ENCODE assay signal across 22 mouse cellular contexts in genomic region chr5:148939948-148940382, GRCm38 (mm10). TPM values are rescaled to one million over a fixed set of nuclear protein-coding genes. Genes with fewer than 3 reads are reported as not detected.
DNase-seq lines count a peak whose midpoint lies in the region; ATAC-seq and TF ChIP-seq lines count a peak whose summit lies in the region.
"Had no signal": no experiment of that assay in that cellular context is flagged by ENCODE, and none has a peak within 500 bp of the region (broad histone marks: within the 10 kb centered on the region; RNA-seq: fewer than 3 reads in every experiment).

No protein-coding gene starts in this region.

- no peaks in the 10 kb centered on the region for H3K27me3 ChIP-seq in lung, embryonic 14.5 days (ENCODE audit: insufficient read depth, low read length)
- no peaks in the 10 kb centered on the region for H3K27me3 ChIP-seq in midbrain, embryonic 13.5 days
- no peaks in the 10 kb centered on the region for H3K27me3 ChIP-seq in midbrain, embryonic 16.5 days (ENCODE audit: control insufficient read depth, insufficient read depth, low read depth, low read length)
- H3K27me3 ChIP-seq in limb, embryonic 14.5 days (ENCODE audit: control insufficient read depth, insufficient read depth, low read length): no peaks in the 10 kb centered on the region
- H3K27me3 ChIP-seq: embryonic facial prominence, embryonic 12.5 days; hindbrain, embryonic 13.5 days had no signal

- TF ChIP-seq CTCF in gastrocnemius, adult 2 months (IDR thresholded peaks at IDR 0.05): no peak
- no peak for TF ChIP-seq CTCF in lung, embryonic 14.5 days (IDR thresholded peaks at IDR 0.05; ENCODE audit: low read depth)

- TF ChIP-seq POLR2A in limb, embryonic 14.5 days (IDR thresholded peaks at IDR 0.05; ENCODE audit: borderline replicate concordance, extremely low read depth, insufficient read depth, insufficient read length): no peak

- peaks cover 8% of the 10 kb centered on the region; the same call in 1 of the 2 replicates for H3K9me3 ChIP-seq in lung, embryonic 14.5 days (ENCODE audit: low read depth, low read length)
- H3K9me3 ChIP-seq in midbrain, embryonic 13.5 days: 0 out of 2 replicates have a peak, but pooled peaks cover 5% of the 10 kb centered on the region
- H3K9me3 ChIP-seq in midbrain, embryonic 16.5 days (replicated peaks; ENCODE audit: control insufficient read depth, low read length, poor library complexity, severe bottlenecking): no peaks in the 10 kb centered on the region
- H3K9me3 ChIP-seq in limb, embryonic 14.5 days (ENCODE audit: control insufficient read depth, low read length): no peaks in the 10 kb centered on the region
- H3K9me3 ChIP-seq: heart, embryonic 10.5 days had no signal

- DNase-seq in gastrocnemius, postnatal 14 days: peak; percentile 21
- no peak for DNase-seq in gastrocnemius, adult 2 months
- DNase-seq in lung, embryonic 14.5 days: peak; percentile 40
- no peak for DNase-seq in lung, postnatal 36 days
- DNase-seq in limb, embryonic 14.5 days (ENCODE audit: low spot score): peak; percentile 48
- DNase-seq in right cerebral cortex, adult 2 months (ENCODE audit: low spot score in 2 of 2): no peak
- DNase-seq: adrenal gland, postnatal 36 days; cerebellum, adult 18-20 months; cerebellum, postnatal 25 days; forebrain, postnatal 0 days; layer of hippocampus, postnatal 36 days; thymus, postnatal 25 days had no signal

- H3K4me1 ChIP-seq in lung, embryonic 14.5 days (ENCODE audit: insufficient read depth): 0 out of 2 replicates have a peak, but pooled peaks cover 2% of the 10 kb centered on the region
- peaks cover 10% of the 10 kb centered on the region; the same call in 1 of the 2 replicates for H3K4me1 ChIP-seq in midbrain, embryonic 13.5 days (replicated peaks)
- H3K4me1 ChIP-seq in midbrain, embryonic 16.5 days (ENCODE audit: control insufficient read depth, insufficient read depth, low read length): no peaks in the 10 kb centered on the region
- peaks cover 10% of the 10 kb centered on the region for H3K4me1 ChIP-seq in limb, embryonic 14.5 days (ENCODE audit: control insufficient read depth, insufficient read depth, low read length)

- no peaks in the 10 kb centered on the region for H3K36me3 ChIP-seq in lung, embryonic 14.5 days (ENCODE audit: insufficient read depth)
- no peaks in the 10 kb centered on the region for H3K36me3 ChIP-seq in midbrain, embryonic 13.5 days
- no peaks in the 10 kb centered on the region for H3K36me3 ChIP-seq in midbrain, embryonic 16.5 days (ENCODE audit: control insufficient read depth, insufficient read depth, low read length)
- no peaks in the 10 kb centered on the region for H3K36me3 ChIP-seq in limb, embryonic 14.5 days (ENCODE audit: control insufficient read depth, insufficient read depth, low read length)
- H3K36me3 ChIP-seq: embryonic facial prominence, embryonic 12.5 days; heart, embryonic 10.5 days; hindbrain, embryonic 13.5 days had no signal

- 50% methylated on average over 11 of the region's 11 CpGs for WGBS in lung, embryonic 14.5 days
- WGBS in midbrain, embryonic 13.5 days: 64% methylated on average over 11 of the region's 11 CpGs
- 56% methylated on average over 11 of the region's 11 CpGs for WGBS in midbrain, embryonic 16.5 days
- WGBS in limb, embryonic 14.5 days: 31% methylated on average over 11 of the region's 11 CpGs

- no peak overlapping the region for H3K4me3 ChIP-seq in gastrocnemius, adult 2 months
- no peak overlapping the region for H3K4me3 ChIP-seq in lung, embryonic 14.5 days (ENCODE audit: low read depth, low read length)
- no peak overlapping the region for H3K4me3 ChIP-seq in midbrain, embryonic 13.5 days (replicated peaks)
- no peak overlapping the region for H3K4me3 ChIP-seq in midbrain, embryonic 16.5 days (ENCODE audit: low read depth, low read length)
- H3K4me3 ChIP-seq in limb, embryonic 14.5 days (replicated peaks; ENCODE audit: low read length): no peak overlapping the region
- H3K4me3 ChIP-seq: embryonic facial prominence, embryonic 12.5 days; heart, embryonic 10.5 days; hindbrain, embryonic 13.5 days had no signal

- intact Hi-C loops in gastrocnemius, postnatal 14 days (cut with DNase I; ENCODE audit: low total_unique reads): no loop called here
- intact Hi-C loops in gastrocnemius, adult 2 months (cut with DNase I): no loop called here

- no peak overlapping the region for H3K9ac ChIP-seq in lung, embryonic 14.5 days
- no peak overlapping the region for H3K9ac ChIP-seq in midbrain, embryonic 13.5 days (replicated peaks)
- no peak overlapping the region for H3K9ac ChIP-seq in midbrain, embryonic 16.5 days (ENCODE audit: low read depth, low read length)
- H3K9ac ChIP-seq in limb, embryonic 14.5 days (ENCODE audit: low read depth, low read length, severe bottlenecking): no peak overlapping the region
- H3K9ac ChIP-seq: embryonic facial prominence, embryonic 12.5 days; forebrain, postnatal 0 days; hindbrain, embryonic 13.5 days had no signal

- ATAC-seq in lung, embryonic 14.5 days (ENCODE audit: insufficient read depth): peak; percentile 50
- 0 out of 2 replicates have a peak, but pooled peaks have one; percentile 34 for ATAC-seq in midbrain, embryonic 13.5 days
- ATAC-seq in midbrain, embryonic 16.5 days: no peak
- ATAC-seq in limb, embryonic 14.5 days (ENCODE audit: low FRiP score, low read depth): peak; percentile 82
- ATAC-seq: forebrain, postnatal 0 days; inflammation-experienced regulatory T-cells, adult 6 months had no signal

- H3K4me2 ChIP-seq in lung, embryonic 14.5 days: no peak overlapping the region
- no peak overlapping the region for H3K4me2 ChIP-seq in midbrain, embryonic 13.5 days (replicated peaks)
- H3K4me2 ChIP-seq in midbrain, embryonic 16.5 days (ENCODE audit: low read length): no peak overlapping the region
- no peak overlapping the region for H3K4me2 ChIP-seq in limb, embryonic 14.5 days (replicated peaks; ENCODE audit: low read depth, low read length, severe bottlenecking)
- H3K4me2 ChIP-seq: embryonic facial prominence, embryonic 12.5 days; hindbrain, embryonic 13.5 days; liver, embryonic 11.5 days had no signal

- no peak overlapping the region for H3K27ac ChIP-seq in gastrocnemius, adult 2 months
- 0 out of 2 replicates have a peak overlapping the region, but pooled peaks have one; percentile 28 for H3K27ac ChIP-seq in lung, embryonic 14.5 days (ENCODE audit: low read depth)
- H3K27ac ChIP-seq in midbrain, embryonic 13.5 days: no peak overlapping the region
- H3K27ac ChIP-seq in midbrain, embryonic 16.5 days (ENCODE audit: low read length): no peak overlapping the region
- H3K27ac ChIP-seq in limb, embryonic 14.5 days (replicated peaks; ENCODE audit: low read depth, low read length): no peak overlapping the region; the same call in 1 of the 2 replicates
- H3K27ac ChIP-seq: embryonic facial prominence, embryonic 12.5 days; heart, embryonic 10.5 days; hindbrain, embryonic 13.5 days; kidney, postnatal 0 days had no signal

RNA-seq across cellular contexts. Expression of gene Katnal1, which starts 10.8 kb away (rescaled TPM):
- 1 to 10 TPM; 3.7 to 3.9 TPM for total RNA-seq in gastrocnemius, postnatal 14 days (2021)
- total RNA-seq in gastrocnemius, adult 2 months (2021): 1 to 10 TPM; 4.2 to 5.6 TPM
- 13.8 and 14.2 TPM in 2 replicates for polyA plus RNA-seq in lung, embryonic 14.5 days (2014; fragmentation: Nextera tagmentation; extraction: Ambion mirVana)
- 39.3 and 39.5 TPM in 2 replicates for polyA plus RNA-seq in midbrain, embryonic 13.5 days (2015; fragmentation: Nextera tagmentation; extraction: Ambion mirVana)
- polyA plus RNA-seq in midbrain, embryonic 16.5 days (2015; fragmentation: Nextera tagmentation; extraction: Ambion mirVana): 40.2 and 40.7 TPM in 2 replicates
- polyA plus RNA-seq in limb, embryonic 14.5 days (2012; rRNA removed): 13.3 and 14.1 TPM in 2 replicates
- 12.9 and 15.0 TPM in 2 replicates for polyA plus RNA-seq in limb, embryonic 14.5 days (2014; fragmentation: Nextera tagmentation; extraction: Ambion mirVana)

RNA-seq across cellular contexts. Expression of gene Gm42791, which starts 55.0 kb away (rescaled TPM):
- total RNA-seq in gastrocnemius, postnatal 14 days (2021): 1 to 10 TPM; 1.1 to 1.5 TPM
- 1 to 10 TPM; 2.8 to 5.1 TPM for total RNA-seq in gastrocnemius, adult 2 months (2021)
- 0.58 and 1.2 TPM in 2 replicates for polyA plus RNA-seq in lung, embryonic 14.5 days (2014; fragmentation: Nextera tagmentation; extraction: Ambion mirVana)
- 2.0 and 3.6 TPM in 2 replicates for polyA plus RNA-seq in midbrain, embryonic 13.5 days (2015; fragmentation: Nextera tagmentation; extraction: Ambion mirVana)
- polyA plus RNA-seq in midbrain, embryonic 16.5 days (2015; fragmentation: Nextera tagmentation; extraction: Ambion mirVana): 5.7 and 6.7 TPM in 2 replicates
- polyA plus RNA-seq in limb, embryonic 14.5 days (2012; rRNA removed): not detected in 2 replicates
- not detected in 2 replicates for polyA plus RNA-seq in limb, embryonic 14.5 days (2014; fragmentation: Nextera tagmentation; extraction: Ambion mirVana)
- total RNA-seq: forebrain, postnatal 0 days had no signal
- polyA plus RNA-seq: gonadal fat pad, adult 2 months; inflammation-experienced regulatory T-cells, adult 6 months; kidney, postnatal 0 days; liver, embryonic 11.5 days; small intestine, adult 2 months had no signal

Comparison
In these comparisons a context has a peak if more than half of its experiments do, and no peak if none do; other contexts are left out.
1. DNase-seq: peak in gastrocnemius, postnatal 14 days (single experiment), lung, embryonic 14.5 days (single experiment) and limb, embryonic 14.5 days (single experiment); none in gastrocnemius, adult 2 months (single experiment), lung, postnatal 36 days (single experiment) and right cerebral cortex, adult 2 months (0 of 2).